Mouse (Mus musculus): ENCODE data around the gene Cxcl14.

DNA sequence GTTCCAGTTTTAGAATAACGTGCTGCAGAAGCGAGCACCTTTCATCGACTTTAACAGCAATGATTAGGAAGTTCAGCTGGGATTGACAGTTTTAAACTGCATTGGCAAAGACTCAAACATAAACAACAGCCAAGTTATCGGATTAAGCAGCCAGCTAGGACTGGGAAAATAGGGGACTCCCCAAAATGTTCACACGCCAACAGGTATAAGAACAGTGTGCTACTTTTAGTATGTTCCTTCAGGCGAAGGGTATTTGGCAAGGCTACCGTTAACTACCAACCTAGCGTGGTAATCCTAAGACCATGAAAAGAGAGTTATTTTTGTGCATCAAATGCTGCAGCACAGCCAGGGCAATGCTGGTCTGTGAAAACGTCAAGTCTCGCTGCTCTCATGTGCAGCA, 46.1 kb upstream of the Cxcl14 start:
- TF ChIP-seq CTCF (IDR thresholded peaks at IDR 0.05; ENCODE audit: low read depth) (no peak), EP300 (optimal IDR thresholded peaks at IDR 0.05) (no peak)
